Mouse (Mus musculus): ENCODE data around the gene Lrrc42.

DNA sequence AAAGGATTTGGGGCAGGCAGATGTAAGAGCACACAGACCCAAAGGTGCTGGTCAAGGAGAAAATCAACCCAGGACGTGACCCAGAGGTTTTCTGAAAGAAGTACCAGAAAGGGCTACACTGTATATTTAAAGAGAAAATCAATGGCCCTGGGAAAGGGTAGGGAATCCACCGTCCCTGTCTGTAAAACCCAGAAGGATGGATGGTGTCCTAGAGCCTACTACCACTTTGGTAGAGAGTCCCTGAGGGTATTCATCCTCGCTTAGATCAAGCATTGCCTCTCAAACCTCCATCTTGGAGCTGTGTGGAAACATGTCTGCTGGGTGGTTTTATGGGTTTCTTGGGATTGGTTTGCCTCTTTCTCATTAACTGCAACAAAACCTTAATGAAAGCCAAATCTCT lies 1.1 kb upstream of the Lrrc42 start:
- TF ChIP-seq GATA1 (IDR thresholded peaks at IDR 0.05; ENCODE audit: low read length) = no peak
- no peak for TF ChIP-seq TAL1 (IDR thresholded peaks at IDR 0.05; ENCODE audit: low read length)

Measured in erythroblast, embryonic 14.5 days (primary cell).